Mouse (Mus musculus) heart, embryonic 10.5 days (tissue): Measurements from ENCODE around the gene Prdm8. TPM values are rescaled to one million over a fixed set of nuclear protein-coding genes. Genes with fewer than 3 reads are reported as not detected.

Experiments
- polyA plus RNA-seq: library from polyadenylated mRNA; unstranded; fragments of >200 nt; fragmentation: Nextera tagmentation; extraction: Ambion mirVana; gene quantifications from 2 replicates; pipeline ENCODE4 v1.2.1, GENCODE M21; 2016

The Prdm8 gene
- polyA plus RNA-seq, 1 experiment from 2014 or later = not detected

Other genes starting within 250 kb of the Prdm8 start
- 27.4 and 44.0 TPM in 2 replicates for gene Antxr2, start 136.2 kb upstream of the Prdm8 start, polyA plus RNA-seq
- gene Fgf5, start 87.0 kb downstream of the Prdm8 start, polyA plus RNA-seq = 1.9 and 5.2 TPM in 2 replicates
- 0.46 and 0.68 TPM in 2 replicates for gene Cfap299, start 162.1 kb downstream of the Prdm8 start, polyA plus RNA-seq